13 mouse cellular contexts compared by ENCODE assay signal in the genomic region with DNA sequence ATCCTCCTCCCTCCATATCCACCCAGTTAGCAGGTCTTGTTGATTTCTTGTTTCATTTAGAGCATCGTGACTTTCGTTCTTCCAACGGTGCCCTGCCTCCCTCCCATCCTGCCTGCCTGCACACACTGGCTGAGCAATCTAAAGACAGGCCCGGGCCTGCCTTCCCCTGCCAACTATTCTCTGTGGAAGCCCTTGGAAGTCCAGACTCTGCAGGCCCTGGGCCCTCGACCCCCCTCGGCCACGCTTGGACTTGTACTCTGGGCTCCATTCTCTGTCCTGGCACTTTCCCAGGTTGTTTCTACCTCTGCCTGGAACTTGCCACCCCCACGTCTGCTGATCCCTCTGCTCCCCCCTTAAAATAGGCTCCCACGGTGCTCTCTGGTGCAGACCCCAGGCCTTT. TPM values are rescaled to one million over a fixed set of nuclear protein-coding genes. Genes with fewer than 3 reads are reported as not detected.
A peak's percentile ranks its signal among the peaks of the same experiment; 100 is the strongest.
DNase-seq lines count a peak whose midpoint lies in the region; ATAC-seq and TF ChIP-seq lines count a peak whose summit lies in the region.
"Had no signal": no experiment of that assay in that cellular context is flagged by ENCODE, and none has a peak within 500 bp of the region (broad histone marks: within the 10 kb centered on the region; RNA-seq: fewer than 3 reads in every experiment).

No protein-coding gene starts in this region.

- no peak for TF ChIP-seq CTCF in layer of hippocampus, adult 2 months (conservative IDR thresholded peaks at IDR 0.05)

- intact Hi-C loops in gastrocnemius, postnatal 14 days (cut with DNase I; ENCODE audit: low total_unique reads): no loop called here
- intact Hi-C loops in left cerebral cortex, postnatal 4 days (cut with DNase I): no loop called here

- H3K4me1 ChIP-seq in embryonic facial prominence, embryonic 12.5 days: peaks cover 71% of the 10 kb centered on the region

- H3K4me3 ChIP-seq in layer of hippocampus, adult 2 months: no peak overlapping the region
- H3K4me3 ChIP-seq in embryonic facial prominence, embryonic 12.5 days: no peak overlapping the region
- H3K4me3 ChIP-seq: left cerebral cortex, adult 2 months had no signal

- H3K36me3 ChIP-seq in embryonic facial prominence, embryonic 12.5 days: peaks cover 10% of the 10 kb centered on the region

- H3K9me3 ChIP-seq in embryonic facial prominence, embryonic 12.5 days: no peaks in the 10 kb centered on the region

- H3K27ac ChIP-seq in layer of hippocampus, adult 2 months: 0 out of 2 replicates have a peak overlapping the region, but pooled peaks have one; percentile 33
- 0 out of 2 replicates have a peak overlapping the region, but pooled peaks have one; percentile 46 for H3K27ac ChIP-seq in embryonic facial prominence, embryonic 12.5 days
- H3K27ac ChIP-seq: left cerebral cortex, adult 2 months had no signal

- H3K27me3 ChIP-seq in embryonic facial prominence, embryonic 12.5 days: no peaks in the 10 kb centered on the region

- 76% methylated on average over 9 of the region's 9 CpGs for WGBS in embryonic facial prominence, embryonic 12.5 days

- H3K9ac ChIP-seq in embryonic facial prominence, embryonic 12.5 days: no peak overlapping the region
- H3K9ac ChIP-seq: forebrain, postnatal 0 days had no signal

- peak; percentile 6 for DNase-seq in gastrocnemius, postnatal 14 days
- no peak for DNase-seq in gastrocnemius, postnatal 4 days (ENCODE audit: low spot score in 2 of 2)
- DNase-seq in layer of hippocampus, adult 2 months (ENCODE audit: low spot score in 2 of 2): no peak
- DNase-seq in layer of hippocampus, postnatal 25 days (ENCODE audit: extremely low spot score in 1 of 2, low spot score in 1 of 2): no peak
- peak; percentile 64 to 65 for DNase-seq in kidney, postnatal 36 days
- no peak for DNase-seq in embryo, embryonic 9.5 days (ENCODE audit: extremely low spot score)
- DNase-seq in left cerebral cortex, postnatal 4 days: no peak
- DNase-seq: forebrain, postnatal 0 days; lung, adult 2 months; retina, postnatal 1 day had no signal

- no peak overlapping the region for H3K4me2 ChIP-seq in embryonic facial prominence, embryonic 12.5 days (replicated peaks)

- ATAC-seq in embryonic facial prominence, embryonic 12.5 days (ENCODE audit: insufficient number of reproducible peaks, insufficient read depth, low FRiP score, low TSS enrichment): no peak
- ATAC-seq: forebrain, postnatal 0 days had no signal

RNA-seq across cellular contexts. Expression of gene Pxn, which starts 19.5 kb away (rescaled TPM):
- total RNA-seq in gastrocnemius, postnatal 14 days (2021): 10 to 100 TPM; 80.6 to 83.4 TPM
- total RNA-seq in gastrocnemius, postnatal 4 days (2021): 100 to 1,000 TPM; 170 to 175 TPM
- total RNA-seq in layer of hippocampus, adult 2 months (2021): 10 to 100 TPM; 40.8 to 47.3 TPM
- total RNA-seq in layer of hippocampus, postnatal 25 days (2021): 10 to 100 TPM; 30.9 to 41.9 TPM
- polyA plus RNA-seq in embryonic facial prominence, embryonic 12.5 days (2016; fragmentation: Nextera tagmentation; extraction: Ambion mirVana): 46.8 and 47.1 TPM in 2 replicates
- 10 to 100 TPM; 23.9 to 24.7 TPM for total RNA-seq in left cerebral cortex, postnatal 4 days (2021)

RNA-seq across cellular contexts. Expression of gene Rplp0, which starts 33.3 kb away (rescaled TPM):
- 100 to 1,000 TPM; 780 to 872 TPM for total RNA-seq in gastrocnemius, postnatal 14 days (2021)
- total RNA-seq in gastrocnemius, postnatal 4 days (2021): 1,000 to 10,000 TPM; 1,089 to 1,227 TPM
- total RNA-seq in layer of hippocampus, adult 2 months (2021): 100 to 1,000 TPM; 225 to 234 TPM
- 100 to 1,000 TPM; 251 to 264 TPM for total RNA-seq in layer of hippocampus, postnatal 25 days (2021)
- polyA plus RNA-seq in embryonic facial prominence, embryonic 12.5 days (2016; fragmentation: Nextera tagmentation; extraction: Ambion mirVana): 1,232 and 1,233 TPM in 2 replicates
- 100 to 1,000 TPM; 657 to 680 TPM for total RNA-seq in left cerebral cortex, postnatal 4 days (2021)

RNA-seq across cellular contexts. Expression of gene Gcn1l1, which starts 39.1 kb away (rescaled TPM):
- total RNA-seq in gastrocnemius, postnatal 14 days (2021): 10 to 100 TPM; 28.7 to 31.3 TPM
- total RNA-seq in gastrocnemius, postnatal 4 days (2021): 10 to 100 TPM; 48.8 to 50.7 TPM
- 10 to 100 TPM; 74.5 to 76.7 TPM for total RNA-seq in layer of hippocampus, adult 2 months (2021)
- 10 to 100 TPM; 65.8 to 79.7 TPM for total RNA-seq in layer of hippocampus, postnatal 25 days (2021)
- polyA plus RNA-seq in embryonic facial prominence, embryonic 12.5 days (2016; fragmentation: Nextera tagmentation; extraction: Ambion mirVana): 56.1 and 57.9 TPM in 2 replicates
- 10 to 100 TPM; 85.8 to 87.0 TPM for total RNA-seq in left cerebral cortex, postnatal 4 days (2021)

RNA-seq across cellular contexts. Expression of gene Sirt4, which starts 41.4 kb away (rescaled TPM):
- total RNA-seq in gastrocnemius, postnatal 14 days (2021): 10 to 100 TPM; 10.3 to 16.6 TPM
- 10 to 100 TPM; 13.4 to 16.8 TPM for total RNA-seq in gastrocnemius, postnatal 4 days (2021)
- 10 to 100 TPM; 37.8 to 56.5 TPM for total RNA-seq in layer of hippocampus, adult 2 months (2021)
- total RNA-seq in layer of hippocampus, postnatal 25 days (2021): 10 to 100 TPM; 27.6 to 39.7 TPM
- 23.2 and 25.9 TPM in 2 replicates for polyA plus RNA-seq in embryonic facial prominence, embryonic 12.5 days (2016; fragmentation: Nextera tagmentation; extraction: Ambion mirVana)
- total RNA-seq in left cerebral cortex, postnatal 4 days (2021): 10 to 100 TPM; 28.4 to 31.5 TPM

RNA-seq across cellular contexts. Expression of gene Pla2g1b, which starts 59.9 kb away (rescaled TPM):
- total RNA-seq in gastrocnemius, postnatal 14 days (2021): not detected
- not detected for total RNA-seq in gastrocnemius, postnatal 4 days (2021)
- total RNA-seq in layer of hippocampus, adult 2 months (2021): not detected
- total RNA-seq in layer of hippocampus, postnatal 25 days (2021): not detected
- not detected in 2 replicates for polyA plus RNA-seq in embryonic facial prominence, embryonic 12.5 days (2016; fragmentation: Nextera tagmentation; extraction: Ambion mirVana)
- total RNA-seq in left cerebral cortex, postnatal 4 days (2021): not detected
- total RNA-seq: common myeloid progenitor, adult 5-6 weeks; forebrain, postnatal 0 days; left cerebral cortex, adult 2 months had no signal
- polyA plus RNA-seq: forebrain, postnatal 0 days had no signal

Comparison
In these comparisons a context has a peak if more than half of its experiments do, and no peak if none do; other contexts are left out.
1. DNase-seq: peak in gastrocnemius, postnatal 14 days (single experiment) and kidney, postnatal 36 days (2 of 2); none in gastrocnemius, postnatal 4 days (0 of 2), layer of hippocampus, adult 2 months (0 of 2), layer of hippocampus, postnatal 25 days (0 of 2), embryo, embryonic 9.5 days (single experiment) and left cerebral cortex, postnatal 4 days (single experiment).